Mouse (Mus musculus) hematopoietic stem cell, adult 5-6 weeks (primary cell): ENCODE measurements around the gene Pik3ap1. TPM values are rescaled to one million over a fixed set of nuclear protein-coding genes. Genes with fewer than 3 reads are reported as not detected.

ENCODE experiments used
- total RNA-seq: library from RNA; stranded (forward); fragments of 172-1452, 232-1000 nt; gene quantifications from 2 replicates; pipeline ENCODE4 v1.2.3, GENCODE M21; 2017

Gene Pik3ap1
- total RNA-seq, 1 experiment from 2014 or later, result 28.9 TPM

Other genes starting within 250 kb of the Pik3ap1 start
- not detected in 2 replicates for gene Tll2, start 178.3 kb downstream of the Pik3ap1 start, total RNA-seq
- 268 and 295 TPM in 2 replicates for gene Tm9sf3, start 121.1 kb downstream of the Pik3ap1 start, total RNA-seq
- 31.4 and 31.8 TPM in 2 replicates for gene Lcor, start 97.5 kb upstream of the Pik3ap1 start, total RNA-seq
- gene Gm340, start 197.3 kb upstream of the Pik3ap1 start, total RNA-seq, result 16.7 and 17.3 TPM in 2 replicates